Mouse (Mus musculus) induced T-regulatory cell, adult 2 months (primary cell): ENCODE results near the gene Rasal2.

Experiments
- DNase-seq: peaks from one replicate; pipeline ENCODE4 v3.0.0-alpha.2; 2012; ENCODE audit warnings: low read depth

The Rasal2 gene

GRCm38 (mm10) chr1:157439973-157440641 is 27.7 kb upstream of the Rasal2 start:
- no peak for DNase-seq

GRCm38 (mm10) chr1:157439101-157439500 is 26.7 kb upstream of the Rasal2 start:
- no peak for DNase-seq

GRCm38 (mm10) chr1:157438290-157438689 is 25.9 kb upstream of the Rasal2 start:
- DNase-seq, result no peak

- no peak for DNase-seq
Measured at GRCm38 (mm10) chr1:157435926-157436325, 23.5 kb upstream of the Rasal2 start.

GRCm38 (mm10) chr1:157434404-157434803 is 22.0 kb upstream of the Rasal2 start:
- no peak for DNase-seq

GRCm38 (mm10) chr1:157433316-157433715 is 20.9 kb upstream of the Rasal2 start:
- DNase-seq, result no peak

- DNase-seq, result no peak
Measured at GRCm38 (mm10) chr1:157428366-157428765, 16.0 kb upstream of the Rasal2 start.

- no peak for DNase-seq
Measured at GRCm38 (mm10) chr1:157427604-157428003, 15.2 kb upstream of the Rasal2 start.

- DNase-seq, result no peak
Measured at GRCm38 (mm10) chr1:157426933-157427332, 14.5 kb upstream of the Rasal2 start.

- no peak for DNase-seq
Measured at GRCm38 (mm10) chr1:157425741-157426427, 13.5 kb upstream of the Rasal2 start.

- DNase-seq, result no peak
Measured at GRCm38 (mm10) chr1:157417861-157418260, 5.5 kb upstream of the Rasal2 start.

GRCm38 (mm10) chr1:157417414-157417813 is 5.0 kb upstream of the Rasal2 start:
- no peak for DNase-seq

GRCm38 (mm10) chr1:157416628-157417027 is 4.2 kb upstream of the Rasal2 start:
- no peak for DNase-seq

GRCm38 (mm10) chr1:157415771-157416170 is 3.4 kb upstream of the Rasal2 start:
- DNase-seq, result no peak

- no peak for DNase-seq
Measured at GRCm38 (mm10) chr1:157411711-157412380, 549 bp downstream of the Rasal2 start.

GRCm38 (mm10) chr1:157411341-157411710 is 1.1 kb downstream of the Rasal2 start:
- DNase-seq, result peak; percentile 34

- peak; percentile 29 for DNase-seq
Measured at GRCm38 (mm10) chr1:157410937-157411336, 1.5 kb downstream of the Rasal2 start.

- DNase-seq, result no peak
Measured at GRCm38 (mm10) chr1:157409648-157410047, 2.7 kb downstream of the Rasal2 start.

- no peak for DNase-seq
Measured at GRCm38 (mm10) chr1:157388027-157388426, 24.4 kb downstream of the Rasal2 start.

GRCm38 (mm10) chr1:157380694-157381093 is 31.7 kb downstream of the Rasal2 start:
- no peak for DNase-seq

GRCm38 (mm10) chr1:157370397-157370796 is 42.0 kb downstream of the Rasal2 start:
- DNase-seq, result no peak

GRCm38 (mm10) chr1:157368316-157368715 is 44.1 kb downstream of the Rasal2 start:
- DNase-seq, result no peak

- DNase-seq, result no peak
Measured at GRCm38 (mm10) chr1:157346661-157347060, 65.7 kb downstream of the Rasal2 start.
